Mouse (Mus musculus) ovary, postnatal 14 days (tissue): ENCODE data around the gene Vmn1r6.
"Not testable (repeated sequence)": the region's sequence is repeated elsewhere in the genome, so short reads cannot be mapped to it uniquely, and the experiment has no call there.

Experiments
- DNase-seq: peaks from one replicate; pipeline ENCODE4 v3.0.0; 2022; ENCODE audit warnings: low spot score

Vmn1r6 gene

GRCm38 (mm10) chr6:56996943-56997342, at the start of gene Vmn1r6:
Vmn1r6 (plus strand) TSS chr6:56997243.
- DNase-seq, result no peak

DNA sequence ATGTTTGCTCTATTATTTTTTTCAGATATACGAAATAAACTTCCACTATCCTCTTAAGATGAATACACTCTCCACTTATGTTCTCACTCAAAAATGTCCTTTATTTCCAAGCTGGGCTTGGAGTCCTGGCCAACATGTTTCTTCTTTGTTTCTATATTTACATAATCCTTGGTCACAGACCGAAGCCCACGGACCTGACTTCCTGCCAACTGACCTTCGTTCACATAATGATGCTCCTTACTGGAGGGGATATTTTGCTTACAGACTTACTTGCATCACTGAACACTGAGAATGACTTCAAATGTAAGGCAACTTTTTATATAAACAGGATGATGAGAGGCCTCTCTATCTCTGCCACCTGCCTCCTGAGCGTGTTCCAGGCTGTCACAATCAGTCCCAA, 40.6 kb upstream of the Vmn1r6 start:
- no peak for DNase-seq

GRCm38 (mm10) chr6:56969973-56970372, 27.1 kb upstream of the Vmn1r6 start, which contains the start of gene Vmn1r5:
Vmn1r5 (plus strand) TSS chr6:56970273.
- DNase-seq, result no peak

- DNase-seq, result not testable (repeated sequence)
Observed at GRCm38 (mm10) chr6:57025224-57025623, 28.2 kb downstream of the Vmn1r6 start, which contains the start of gene Vmn1r7. Vmn1r7 (minus strand) TSS chr6:57025324.

DNA sequence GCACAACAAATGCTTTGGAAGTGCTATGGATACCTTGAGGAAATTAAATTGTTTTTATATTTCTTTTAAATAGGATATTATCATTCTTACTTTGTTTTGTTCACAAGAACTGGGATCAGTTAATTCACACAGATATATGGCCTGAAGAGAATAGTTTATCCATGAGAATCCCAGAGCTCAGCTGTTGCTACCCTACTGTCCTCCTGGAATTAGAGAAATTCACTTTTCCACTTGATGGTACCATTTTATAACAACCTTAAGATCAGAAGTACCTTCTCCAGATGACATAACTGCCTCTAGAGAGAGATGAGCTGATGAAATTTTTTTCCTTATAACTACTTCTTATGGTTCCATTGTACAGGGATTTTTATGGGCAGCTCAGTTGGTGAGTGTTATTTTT, 34.9 kb downstream of the Vmn1r6 start, which contains the start of gene Vmn1r8:
Gene Vmn1r8 (plus strand): TSS at position 301 of the 400 bp plus-strand sequence.
- DNase-seq, result no peak

DNA sequence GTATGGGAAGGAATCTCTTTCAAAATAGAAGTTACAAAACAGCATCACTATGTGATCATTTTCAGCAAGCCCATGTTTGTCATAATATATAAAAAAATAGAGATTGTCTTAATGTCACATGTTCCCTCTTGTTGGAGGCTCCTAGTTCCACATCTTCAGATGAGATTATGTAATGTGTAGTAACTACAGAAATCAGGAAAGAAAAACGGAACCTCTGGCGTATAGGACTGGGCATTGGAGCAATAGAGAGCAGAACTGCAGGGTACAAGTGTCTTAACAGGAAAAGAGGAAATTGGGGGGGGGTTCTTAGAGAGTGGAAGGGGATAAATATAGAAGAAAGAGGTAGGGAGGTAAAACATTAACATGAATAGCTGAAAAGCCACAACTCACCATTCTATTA, 37.6 kb downstream of the Vmn1r6 start:
- no peak for DNase-seq
